Mouse (Mus musculus) retina, postnatal 7 days (tissue): ENCODE measurements at regions not wholly inside any gene's neighbourhood (a gene's known extent, or its start where the extent isn't known, plus 50 kb on each side); places are given as distances from the start of the nearest gene placed in this dataset.
"Not testable (repeated sequence)": the region's sequence is repeated elsewhere in the genome, so short reads cannot be mapped to it uniquely, and the experiment has no call there.

Experiments used
- DNase-seq: peaks from one replicate; pipeline ENCODE4 v3.0.0-alpha.2; 2012; ENCODE audit warnings: low read depth, low spot score

GRCm38 (mm10) chr13:52318276-52318675 is 212.8 kb downstream of the Diras2 start:
- no peak for DNase-seq

GRCm38 (mm10) chr13:52323691-52324090 is 207.4 kb downstream of the Diras2 start:
- DNase-seq = no peak

- DNase-seq = not testable (repeated sequence)
Observed at GRCm38 (mm10) chr13:52324378-52324777, 206.7 kb downstream of the Diras2 start.

- not testable (repeated sequence) for DNase-seq
Observed at GRCm38 (mm10) chr13:52325647-52326046, 205.4 kb downstream of the Diras2 start.

- DNase-seq = no peak
Observed at GRCm38 (mm10) chr13:52327734-52328133, 203.3 kb downstream of the Diras2 start.

GRCm38 (mm10) chr13:52328766-52329165 is 202.3 kb downstream of the Diras2 start:
- no peak for DNase-seq

- DNase-seq = no peak
Observed at GRCm38 (mm10) chr13:52331068-52331467, 200.0 kb downstream of the Diras2 start.

- no peak for DNase-seq
Observed at GRCm38 (mm10) chr13:52334962-52335361, 196.1 kb downstream of the Diras2 start.

- no peak for DNase-seq
Observed at GRCm38 (mm10) chr13:52337936-52338335, 193.1 kb downstream of the Diras2 start.

- DNase-seq = no peak
Observed at GRCm38 (mm10) chr13:52339156-52339555, 191.9 kb downstream of the Diras2 start.

- DNase-seq = no peak
Observed at GRCm38 (mm10) chr13:52341981-52342380, 189.1 kb downstream of the Diras2 start.

GRCm38 (mm10) chr13:52344383-52344782 is 186.7 kb downstream of the Diras2 start:
- no peak for DNase-seq

- DNase-seq = no peak
Observed at GRCm38 (mm10) chr13:52344853-52345252, 186.2 kb downstream of the Diras2 start.

- no peak for DNase-seq
Observed at GRCm38 (mm10) chr13:52345375-52346026, 185.6 kb downstream of the Diras2 start.

- DNase-seq = no peak
Observed at GRCm38 (mm10) chr13:52346027-52346375, 185.1 kb downstream of the Diras2 start.

GRCm38 (mm10) chr13:52347631-52348030 is 183.4 kb downstream of the Diras2 start:
- no peak for DNase-seq

GRCm38 (mm10) chr13:52349606-52350005 is 181.5 kb downstream of the Diras2 start:
- no peak for DNase-seq

GRCm38 (mm10) chr13:52352576-52352975 is 178.5 kb downstream of the Diras2 start:
- DNase-seq = no peak

- no peak for DNase-seq
Observed at GRCm38 (mm10) chr13:52353437-52353836, 177.6 kb downstream of the Diras2 start.

GRCm38 (mm10) chr13:52353966-52354365 is 177.1 kb downstream of the Diras2 start:
- no peak for DNase-seq

GRCm38 (mm10) chr13:52355921-52356320 is 175.2 kb downstream of the Diras2 start:
- DNase-seq = not testable (repeated sequence)

- DNase-seq = not testable (repeated sequence)
Observed at GRCm38 (mm10) chr13:52359332-52359731, 171.7 kb downstream of the Diras2 start.

- no peak for DNase-seq
Observed at GRCm38 (mm10) chr13:52361177-52361846, 169.8 kb downstream of the Diras2 start.
